Mouse (Mus musculus) hindbrain, embryonic 16.5 days (tissue): ENCODE measurements around the gene Dapk2. TPM values are rescaled to one million over a fixed set of nuclear protein-coding genes. Genes with fewer than 3 reads are reported as not detected.

Experiments used
- ATAC-seq: fragments of 200-750 bp; cut with Nextera tagmentation; 2 replicates; pipeline ENCODE4 v1.8.0; 2017; ENCODE audit warnings: moderate TSS enrichment, moderate library complexity
- H3K27ac ChIP-seq: fragments of 300-500 bp; sonication (generic); 2 replicates; pipeline ENCODE4 v1.5.1; 2014; ENCODE audit warnings: low read depth, mild to moderate bottlenecking, control low read depth, low read length, moderate library complexity
- H3K27me3 ChIP-seq: fragments of 300-500 bp; sonication (generic); replicated peaks from 2 replicates; pipeline ENCODE4 v1.6.1; 2014; ENCODE audit warnings: low read length; ENCODE audit not compliant: control insufficient read depth, insufficient read depth
- H3K36me3 ChIP-seq: fragments of 300-500 bp; sonication (generic); 2 replicates; pipeline ENCODE4 v1.6.1; 2014; ENCODE audit warnings: mild to moderate bottlenecking, low read length, moderate library complexity, mixed read lengths; ENCODE audit not compliant: control insufficient read depth, insufficient read depth
- H3K4me1 ChIP-seq: fragments of 300-500 bp; sonication (generic); 2 replicates; pipeline ENCODE4 v1.6.1; 2014; ENCODE audit warnings: low read depth, low read length; ENCODE audit not compliant: control insufficient read depth, insufficient read depth
- H3K4me2 ChIP-seq: fragments of 300-500 bp; sonication (generic); 2 replicates; pipeline ENCODE4 v1.6.1; 2014; ENCODE audit warnings: mild to moderate bottlenecking, low read length, control low read depth, moderate library complexity
- H3K4me3 ChIP-seq: fragments of 300-500 bp; sonication (generic); 2 replicates; pipeline ENCODE4 v1.5.1; 2014; ENCODE audit warnings: mild to moderate bottlenecking, low read length, control low read depth, moderate library complexity
- H3K9ac ChIP-seq: fragments of 300-500 bp; sonication (generic); 2 replicates; pipeline ENCODE4 v1.6.1; 2014; ENCODE audit warnings: low read depth, mild to moderate bottlenecking, control low read depth, low read length, moderate library complexity
- H3K9me3 ChIP-seq: fragments of 300-500 bp; sonication (generic); 2 replicates; pipeline ENCODE4 v1.6.1; 2014; ENCODE audit warnings: mild to moderate bottlenecking, low read length, moderate library complexity; ENCODE audit not compliant: control insufficient read depth
- WGBS: fragments of 180-500 bp; shearing (Covaris S2); extraction: QIAGEN DNeasy Blood & Tissue Kit; methylation state at CpG from one replicate; pipeline ENCODE4 v1.1.7; 2014; 5-methylcytosine and 5-hydroxymethylcytosine counted together
- polyA plus RNA-seq: library from polyadenylated mRNA; unstranded; fragments of >200 nt; fragmentation: Nextera tagmentation; extraction: Ambion mirVana; gene quantifications from 2 replicates; pipeline ENCODE4 v1.2.1, GENCODE M21; 2015

The Dapk2 gene
- polyA plus RNA-seq, 1 experiment from 2014 or later, result 0.79 TPM

DNA sequence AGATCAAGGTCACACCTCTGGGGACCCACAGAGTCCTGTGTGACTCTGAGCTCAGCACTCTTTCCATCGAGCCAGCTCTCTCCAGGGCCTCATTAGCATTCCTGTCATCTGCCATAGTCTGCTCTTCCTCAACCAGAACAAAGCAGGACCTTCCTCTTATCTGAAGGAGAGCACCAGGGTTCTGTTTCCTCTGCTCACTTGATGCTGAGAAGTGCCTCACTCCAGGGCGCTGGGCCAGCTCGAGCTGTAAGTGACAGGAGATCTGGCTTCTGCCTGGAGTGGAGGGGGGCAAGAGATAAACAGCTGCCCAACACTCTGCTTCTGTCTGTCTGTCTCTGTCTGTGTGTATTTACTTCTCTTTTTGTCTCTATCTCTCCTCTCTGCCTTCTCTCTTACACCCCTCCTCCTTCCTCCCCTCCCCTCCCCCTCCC is 137.0 kb downstream of the Dapk2 start:
- Histone ChIP-seq H3K4me1 (peaks cover 5% of the 10 kb centered on the region; the same call in 1 of the 2 replicates), H3K36me3 (no peaks in the 10 kb centered on the region), H3K9me3 (no peaks in the 10 kb centered on the region), H3K27ac (no peak overlapping the region), H3K9ac (no peak overlapping the region), H3K27me3 (no peaks in the 10 kb centered on the region), H3K4me2 (no peak overlapping the region), H3K4me3 (no peak overlapping the region)
- ATAC-seq, result 0 out of 2 replicates have a peak, but pooled peaks have one; percentile 27
- 2% methylated on average over 3 of the region's 3 CpGs for WGBS

DNA sequence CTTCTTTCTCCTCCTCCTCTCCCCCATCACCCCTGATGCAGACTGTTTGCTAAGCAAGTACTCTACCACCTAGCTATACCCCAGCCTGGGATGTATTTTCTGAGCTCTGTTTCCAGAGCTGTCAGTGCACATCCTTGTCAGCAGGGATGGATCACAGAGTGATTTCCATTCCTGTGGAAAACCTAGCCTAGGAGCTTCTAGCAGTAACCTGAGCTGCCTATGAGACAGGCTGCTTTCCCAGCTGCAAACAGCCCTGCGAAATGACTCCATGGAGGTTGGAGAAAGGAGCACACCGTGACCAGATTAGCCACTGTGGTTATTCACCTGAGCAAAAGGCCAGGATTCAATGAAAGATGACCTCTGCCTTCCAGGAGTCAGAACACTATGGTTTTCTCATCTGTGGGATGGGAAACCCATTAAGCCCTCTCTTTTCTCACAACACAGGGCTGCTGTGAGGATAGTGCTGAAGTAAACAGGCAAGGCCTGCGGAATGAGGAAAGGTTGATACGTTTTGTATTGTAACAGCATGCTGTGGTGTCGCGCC is 137.6 kb downstream of the Dapk2 start:
- Histone ChIP-seq H3K9ac (no peak overlapping the region; the same call in 1 of the 2 replicates), H3K36me3 (no peaks in the 10 kb centered on the region), H3K4me1 (peaks cover 5% of the 10 kb centered on the region; the same call in 1 of the 2 replicates), H3K27ac (no peak overlapping the region), H3K27me3 (no peaks in the 10 kb centered on the region), H3K4me3 (no peak overlapping the region), H3K4me2 (no peak overlapping the region), H3K9me3 (no peaks in the 10 kb centered on the region)
- ATAC-seq, result no peak
- 78% methylated on average over 6 of the region's 6 CpGs for WGBS

DNA sequence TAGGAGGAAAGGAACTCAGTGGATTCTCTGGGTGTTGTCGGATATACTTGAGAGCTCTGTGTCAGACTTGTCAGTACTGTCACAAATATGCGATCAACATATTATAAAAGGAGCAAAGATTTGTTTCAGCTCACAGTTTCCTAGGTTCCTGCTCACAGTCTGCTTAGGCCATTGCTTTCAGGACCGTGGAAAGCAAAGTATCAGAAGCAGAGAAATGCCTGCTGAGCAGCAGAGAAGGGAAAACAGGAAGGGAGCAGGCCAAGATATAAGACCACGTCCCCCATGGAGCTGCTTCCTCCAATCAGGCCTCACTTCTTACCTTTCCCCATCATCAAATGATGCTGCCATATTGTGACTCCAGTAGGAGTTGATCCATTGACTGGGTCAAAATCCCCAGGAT is 140.8 kb downstream of the Dapk2 start:
- H3K9me3 ChIP-seq, result no peaks in the 10 kb centered on the region
- WGBS, result 88% methylated on average over 4 of the region's 4 CpGs
- H3K27me3 ChIP-seq, result no peaks in the 10 kb centered on the region
- H3K36me3 ChIP-seq, result no peaks in the 10 kb centered on the region
- no peak overlapping the region for H3K4me2 ChIP-seq
- H3K4me3 ChIP-seq, result no peak overlapping the region
- H3K4me1 ChIP-seq, result peaks cover 5% of the 10 kb centered on the region; the same call in 1 of the 2 replicates
- H3K27ac ChIP-seq, result no peak overlapping the region
- no peak for ATAC-seq
- no peak overlapping the region for H3K9ac ChIP-seq

DNA sequence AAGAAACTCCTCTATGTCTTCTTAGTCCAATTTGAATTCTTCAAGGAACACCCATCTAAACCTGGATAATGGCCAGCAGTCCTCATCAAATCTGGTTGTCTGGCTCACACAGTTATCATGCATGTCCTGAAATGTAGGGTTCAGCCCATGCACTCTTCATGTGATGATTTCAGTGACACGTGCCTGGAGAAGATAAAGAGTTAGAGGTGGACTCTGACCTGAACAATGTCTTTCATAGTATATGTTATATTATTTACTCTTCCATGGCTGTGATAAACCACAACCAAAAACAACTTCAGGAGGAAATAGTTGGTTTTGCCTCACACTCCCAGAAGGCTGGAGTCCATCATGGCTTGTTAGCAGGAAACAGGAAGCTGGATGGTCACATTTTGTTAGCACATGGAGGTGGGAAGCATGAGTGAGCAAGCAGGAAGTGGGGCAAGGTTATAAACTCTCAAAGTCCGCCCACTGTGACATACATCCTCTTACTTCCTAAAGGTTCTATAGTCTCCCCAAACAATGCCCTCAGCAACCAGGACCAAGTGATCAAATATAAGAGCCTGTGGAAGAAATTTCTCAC is 142.5 kb downstream of the Dapk2 start:
- no peak for ATAC-seq
- WGBS, result 84% methylated on average over 2 of the region's 2 CpGs
- no peak overlapping the region for H3K9ac ChIP-seq
- H3K4me1 ChIP-seq, result peaks cover 9% of the 10 kb centered on the region
- H3K36me3 ChIP-seq, result no peaks in the 10 kb centered on the region
- H3K27me3 ChIP-seq, result no peaks in the 10 kb centered on the region
- H3K9me3 ChIP-seq, result no peaks in the 10 kb centered on the region
- no peak overlapping the region for H3K4me2 ChIP-seq
- no peak overlapping the region for H3K4me3 ChIP-seq
- no peak overlapping the region for H3K27ac ChIP-seq

DNA sequence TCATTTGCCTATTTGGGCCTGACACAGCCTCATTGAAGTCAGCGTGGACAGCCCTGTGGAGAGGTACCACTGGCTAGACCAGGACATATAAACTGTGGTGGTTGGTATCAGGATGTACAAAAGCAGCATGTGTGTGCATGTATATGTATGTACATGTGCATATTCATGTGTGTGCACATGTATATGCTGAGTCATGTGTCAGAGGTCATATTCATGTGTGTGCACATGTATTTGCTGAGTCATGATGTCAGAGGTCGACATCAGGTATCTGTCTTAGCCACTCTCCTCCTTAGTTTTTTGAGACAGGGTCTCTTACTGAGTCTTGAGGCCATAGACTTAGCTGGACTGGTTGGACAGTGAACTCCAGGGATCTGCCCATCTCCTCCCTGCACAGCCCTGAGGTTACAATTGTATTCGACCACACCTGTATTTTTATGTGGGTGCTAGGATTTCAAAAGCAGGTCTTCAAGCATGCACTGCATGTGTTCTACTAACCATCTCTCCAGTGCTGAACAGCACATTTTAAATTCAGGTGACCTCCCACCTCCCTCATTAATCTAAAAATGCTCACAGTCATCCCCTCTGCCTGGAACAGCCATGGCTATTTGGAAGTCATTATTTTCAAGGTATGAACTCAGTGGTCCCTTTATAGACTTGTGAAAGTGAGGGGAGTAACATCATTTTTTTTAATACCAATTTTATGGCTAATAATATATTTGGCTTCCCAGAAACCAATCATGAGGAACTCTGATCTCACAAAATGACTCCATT is 146.5 kb downstream of the Dapk2 start:
- Histone ChIP-seq H3K27ac (peak overlapping the region; percentile 44), H3K9ac (no peak overlapping the region), H3K27me3 (no peaks in the 10 kb centered on the region), H3K4me1 (peaks cover 12% of the 10 kb centered on the region), H3K4me3 (no peak overlapping the region), H3K36me3 (no peaks in the 10 kb centered on the region), H3K9me3 (no peaks in the 10 kb centered on the region), H3K4me2 (no peak overlapping the region)
- ATAC-seq, result no peak
- 94% methylated on average over 3 of the region's 3 CpGs for WGBS

DNA sequence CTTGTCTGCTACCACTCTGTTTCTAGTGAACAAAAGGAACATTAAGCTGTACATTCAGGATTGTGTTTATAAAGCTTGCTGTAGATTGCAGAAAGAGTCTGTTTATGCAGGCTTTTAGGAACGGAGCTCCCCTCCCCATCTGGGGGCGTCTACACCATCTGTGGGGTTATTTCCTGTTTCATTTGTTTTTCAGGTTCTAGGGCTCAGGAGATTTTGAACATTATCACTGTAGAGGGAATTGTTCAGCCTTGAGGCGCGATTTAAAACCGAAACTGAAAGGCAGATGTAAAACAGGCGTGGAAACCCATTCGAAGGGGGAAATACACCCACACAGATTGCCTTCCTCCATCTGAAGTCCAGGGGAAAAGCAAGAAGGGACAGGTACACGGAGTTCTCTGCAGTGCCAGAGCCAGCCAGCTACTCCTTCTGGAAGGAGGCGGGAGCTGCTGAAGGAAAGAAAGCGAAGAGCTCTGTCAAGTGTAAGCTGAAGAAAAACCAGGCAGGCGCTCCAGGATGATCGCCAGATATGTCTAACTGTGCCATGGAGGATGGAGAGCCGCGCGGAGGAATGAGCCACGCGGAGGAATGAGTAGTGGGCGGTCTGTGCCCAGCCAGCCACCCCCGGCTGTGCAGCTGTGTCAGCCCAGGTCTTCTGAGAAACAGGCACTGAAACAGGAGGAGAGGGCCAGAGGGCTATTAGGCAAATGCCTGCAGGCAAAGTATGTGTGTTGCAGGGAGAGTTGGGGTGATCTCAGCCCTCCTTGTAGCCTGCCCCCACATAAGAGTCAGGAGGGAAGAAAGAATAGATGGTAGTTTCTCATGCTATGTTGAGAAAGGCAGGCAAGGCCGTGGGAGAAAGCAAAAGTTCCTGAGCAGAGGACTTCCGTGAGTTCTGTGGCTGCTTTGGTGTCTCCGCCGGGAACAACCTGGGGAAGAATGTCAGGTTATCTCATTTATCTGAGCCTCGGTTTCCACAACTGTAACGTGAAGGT is 147.4 kb downstream of the Dapk2 start:
- ATAC-seq, result peak; percentile 74
- Histone ChIP-seq H3K4me2 (peak overlapping the region; percentile 55), H3K27ac (peak overlapping the region; percentile 85), H3K4me1 (peaks cover 12% of the 10 kb centered on the region), H3K36me3 (no peaks in the 10 kb centered on the region), H3K9ac (peak overlapping the region; percentile 53), H3K9me3 (no peaks in the 10 kb centered on the region), H3K4me3 (peak overlapping the region; percentile 26), H3K27me3 (no peaks in the 10 kb centered on the region)
- WGBS, result 33% methylated on average over 25 of the region's 25 CpGs

DNA sequence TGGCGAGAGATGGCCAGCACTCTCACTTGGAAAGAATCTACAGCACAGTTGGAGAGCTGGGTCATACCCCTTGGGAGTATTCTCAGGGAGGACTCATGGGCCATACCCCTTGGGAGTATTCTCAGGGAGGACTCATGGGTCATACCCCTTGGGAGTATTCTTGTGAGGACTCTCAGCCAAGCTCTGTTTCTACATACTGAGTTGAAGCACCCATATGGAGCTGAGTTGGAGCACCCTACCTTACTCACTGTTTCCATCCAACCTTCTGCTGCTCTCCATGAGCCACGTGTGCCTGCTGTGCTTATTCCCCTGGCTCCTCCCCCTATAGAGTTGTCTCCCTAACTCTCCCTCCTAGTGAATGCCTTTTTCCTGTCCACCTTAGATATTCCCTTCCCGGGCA is 148.4 kb downstream of the Dapk2 start:
- Histone ChIP-seq H3K36me3 (no peaks in the 10 kb centered on the region), H3K4me3 (no peak overlapping the region), H3K9ac (no peak overlapping the region), H3K4me2 (no peak overlapping the region), H3K4me1 (peaks cover 12% of the 10 kb centered on the region), H3K27ac (no peak overlapping the region), H3K27me3 (no peaks in the 10 kb centered on the region), H3K9me3 (no peaks in the 10 kb centered on the region)
- no peak for ATAC-seq
- WGBS, result 81% methylated on average over 3 of the region's 3 CpGs

DNA sequence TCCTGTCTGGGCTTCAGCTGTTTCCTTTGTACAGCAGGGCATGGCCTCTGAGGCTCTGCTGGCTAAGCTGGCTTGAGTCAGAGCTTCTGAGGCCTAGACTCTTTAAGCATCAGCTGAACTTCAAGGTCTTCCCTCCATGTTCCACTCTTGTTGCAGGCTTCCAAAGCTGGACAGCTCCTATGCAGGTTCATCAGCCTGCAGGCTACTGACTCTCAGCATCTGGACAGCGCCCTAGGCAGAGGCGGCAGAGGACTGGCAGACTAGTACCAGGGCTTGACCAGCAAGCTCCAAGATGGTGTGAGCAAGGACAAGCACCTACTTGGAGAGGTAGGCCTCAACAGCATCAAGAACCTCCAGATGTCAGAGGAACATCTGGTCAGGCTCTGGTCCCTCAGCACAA is 149.3 kb downstream of the Dapk2 start:
- Histone ChIP-seq H3K4me2 (no peak overlapping the region), H3K4me3 (no peak overlapping the region), H3K9ac (no peak overlapping the region), H3K4me1 (peaks cover 12% of the 10 kb centered on the region), H3K27ac (no peak overlapping the region), H3K9me3 (no peaks in the 10 kb centered on the region), H3K36me3 (no peaks in the 10 kb centered on the region), H3K27me3 (no peaks in the 10 kb centered on the region)
- WGBS, result 58% methylated on average over 2 of the region's 2 CpGs
- no peak for ATAC-seq
